Mouse (Mus musculus): ENCODE measurements around the gene Slc12a3. TPM values are rescaled to one million over a fixed set of nuclear protein-coding genes. Genes with fewer than 3 reads are reported as not detected.
A peak's percentile ranks its signal among the peaks of the same experiment; 100 is the strongest.

Gene Slc12a3
- polyA plus RNA-seq, 1 experiment from 2014 or later, result not detected

MicroRNAs encoded within 50 kb of the gene (microRNA counts, 519-probe panel; counts per million panel counts)
- microRNA mmu-miR-138, result 3,063 counts per million, percentile 74 among the panel's probes with 10 or more counts

Small RNA genes within 50 kb of the gene (microRNA-seq; reads per million reads assigned to microRNA genes)
- 369 reads per million, percentile 70 among the genes with 10 or more reads in this experiment for gene Mir138-2

Other genes with a start within 250 kb of the Slc12a3 start
- 16.8 and 20.5 TPM in 2 replicates for gene Bbs2, start 230.3 kb upstream of the Slc12a3 start, polyA plus RNA-seq (2015; fragmentation: Nextera tagmentation; extraction: Ambion mirVana)
- not detected in 2 replicates for gene Mt4, start 192.0 kb upstream of the Slc12a3 start, polyA plus RNA-seq (2015; fragmentation: Nextera tagmentation; extraction: Ambion mirVana)
- gene Mt3, start 176.6 kb upstream of the Slc12a3 start, polyA plus RNA-seq (2015; fragmentation: Nextera tagmentation; extraction: Ambion mirVana), result 249 and 258 TPM in 2 replicates
- 35.4 and 38.4 TPM in 2 replicates for gene Mt2, start 156.5 kb upstream of the Slc12a3 start, polyA plus RNA-seq (2015; fragmentation: Nextera tagmentation; extraction: Ambion mirVana)
- 85.2 and 100 TPM in 2 replicates for gene Mt1, start 150.1 kb upstream of the Slc12a3 start, polyA plus RNA-seq (2015; fragmentation: Nextera tagmentation; extraction: Ambion mirVana)
- gene Nup93, start 114.6 kb upstream of the Slc12a3 start, polyA plus RNA-seq (2015; fragmentation: Nextera tagmentation; extraction: Ambion mirVana), result 63.0 and 66.3 TPM in 2 replicates
- 62.5 and 66.5 TPM in 2 replicates for gene Herpud1, start 57.2 kb downstream of the Slc12a3 start, polyA plus RNA-seq (2015; fragmentation: Nextera tagmentation; extraction: Ambion mirVana)
- gene Nlrc5, start 105.2 kb downstream of the Slc12a3 start, polyA plus RNA-seq (2015; fragmentation: Nextera tagmentation; extraction: Ambion mirVana), result 0.22 and 0.50 TPM in 2 replicates
- gene Cpne2, start 203.8 kb downstream of the Slc12a3 start, polyA plus RNA-seq (2015; fragmentation: Nextera tagmentation; extraction: Ambion mirVana), result 22.4 and 24.8 TPM in 2 replicates

All from forebrain, embryonic 15.5 days (tissue).